Mouse (Mus musculus) spleen, adult 2 months (tissue): ENCODE results near the gene Frrs1. TPM values are rescaled to one million over a fixed set of nuclear protein-coding genes. Genes with fewer than 3 reads are reported as not detected.

ENCODE experiments used
- DNase-seq, 2 experiments: peaks; one replicate each; pipeline versions ENCODE4 v3.0.0 to v3.0.0-alpha.2; 2012 to 2021; ENCODE audit warnings: low spot score in 2 of 2, low read depth in 1 of 2
- H3K27ac ChIP-seq: fragments of 200-500 bp; 2 replicates; pipeline ENCODE4 v1.5.1; 2012; ENCODE audit warnings: low read length, inconsistent platforms; ENCODE audit not compliant: insufficient read depth
- H3K27me3 ChIP-seq: fragments of 200-500 bp; 2 replicates; pipeline ENCODE4 v1.6.1; 2012; ENCODE audit warnings: mild to moderate bottlenecking, moderate library complexity, low read length, inconsistent platforms; ENCODE audit not compliant: control insufficient read depth, insufficient read depth
- H3K36me3 ChIP-seq: fragments of 200-500 bp; 2 replicates; pipeline ENCODE4 v1.6.1; 2012; ENCODE audit warnings: mild to moderate bottlenecking, low read length, inconsistent platforms; ENCODE audit not compliant: control insufficient read depth, insufficient read depth
- H3K4me1 ChIP-seq: fragments of 200-500 bp; 2 replicates; pipeline ENCODE4 v1.6.1; 2011; ENCODE audit warnings: inconsistent platforms; ENCODE audit not compliant: control insufficient read depth, insufficient read depth, insufficient read length
- H3K4me3 ChIP-seq: fragments of 200-500 bp; 2 replicates; pipeline ENCODE4 v1.5.1; 2011; ENCODE audit warnings: mild to moderate bottlenecking, inconsistent platforms; ENCODE audit not compliant: insufficient read depth, insufficient read length; ENCODE audit errors: extremely low read depth
- CTCF ChIP-seq: fragments of 200-500 bp; IDR thresholded peaks from 2 replicates; pipeline ENCODE4 v1.5.1; 2011; ENCODE audit warnings: mild to moderate bottlenecking, inconsistent platforms; ENCODE audit not compliant: insufficient read depth, insufficient read length, insufficient replicate concordance; ENCODE audit errors: extremely low read depth
- POLR2A ChIP-seq: fragments of 200-500 bp; IDR thresholded peaks from 2 replicates; pipeline ENCODE4 v1.6.1; 2011; ENCODE audit warnings: low read depth, low read length, inconsistent platforms
- WGBS: fragments of 180-500 bp; shearing (Covaris S2); methylation state at CpG from one replicate; pipeline ENCODE4 v1.1.7; 2018; 5-methylcytosine and 5-hydroxymethylcytosine counted together
- polyA plus RNA-seq: library from polyadenylated mRNA; depleted of rRNA; stranded (reverse); fragments of >200 nt; gene quantifications from 2 replicates; pipeline ENCODE4 v1.2.3, GENCODE M21; 2012

The Frrs1 gene
- polyA plus RNA-seq, 1 experiment = 11.5 TPM

- TF ChIP-seq POLR2A = no peak
- no peak for TF ChIP-seq CTCF
Measured at GRCm38 (mm10) chr3:116884941-116885340, 25.7 kb downstream of the Frrs1 start.

GRCm38 (mm10) chr3:116889358-116889757 is 30.1 kb downstream of the Frrs1 start:
- DNase-seq = no peak
- 97% methylated on average over 7 of the region's 7 CpGs for WGBS
- Histone ChIP-seq H3K27me3 (no peaks in the 10 kb centered on the region), H3K36me3 (no peaks in the 10 kb centered on the region; the same call in 1 of the 2 replicates), H3K4me1 (no peaks in the 10 kb centered on the region), H3K4me3 (no peak overlapping the region), H3K27ac (no peak overlapping the region)
- TF ChIP-seq POLR2A (no peak), CTCF (no peak)

More at GRCm38 (mm10) chr3:116884941-116885340, 25.7 kb downstream of the Frrs1 start:
- no peaks in the 10 kb centered on the region for H3K27me3 ChIP-seq
- DNase-seq = no peak
- no peak overlapping the region for H3K4me3 ChIP-seq
- no peaks in the 10 kb centered on the region for H3K4me1 ChIP-seq
- 95% methylated on average over 8 of the region's 8 CpGs for WGBS
- H3K27ac ChIP-seq = no peak overlapping the region
- H3K36me3 ChIP-seq = peaks cover 2% of the 10 kb centered on the region

GRCm38 (mm10) chr3:116890576-116890975 is 31.3 kb downstream of the Frrs1 start:
- Histone ChIP-seq H3K27ac (no peak overlapping the region), H3K27me3 (no peaks in the 10 kb centered on the region), H3K36me3 (no peaks in the 10 kb centered on the region; the same call in 1 of the 2 replicates), H3K4me1 (no peaks in the 10 kb centered on the region), H3K4me3 (no peak overlapping the region)
- 95% methylated on average over 4 of the region's 4 CpGs for WGBS
- DNase-seq = no peak
- TF ChIP-seq POLR2A = no peak

- 94% methylated on average over 17 of the region's 17 CpGs for WGBS
- H3K27me3 ChIP-seq = no peaks in the 10 kb centered on the region
- TF ChIP-seq CTCF = no peak
- no peak for TF ChIP-seq POLR2A
Measured at GRCm38 (mm10) chr3:116891436-116892205, 32.4 kb downstream of the Frrs1 start.

GRCm38 (mm10) chr3:116892206-116892563 is 32.9 kb downstream of the Frrs1 start:
- TF ChIP-seq POLR2A = no peak
- TF ChIP-seq CTCF = no peak
- Histone ChIP-seq H3K36me3 (no peaks in the 10 kb centered on the region), H3K27ac (no peak overlapping the region), H3K4me3 (no peak overlapping the region), H3K4me1 (no peaks in the 10 kb centered on the region), H3K27me3 (no peaks in the 10 kb centered on the region)
- 93% methylated on average over 6 of the region's 6 CpGs for WGBS
- no peak for DNase-seq

More at GRCm38 (mm10) chr3:116891436-116892205, 32.4 kb downstream of the Frrs1 start:
- no peak for DNase-seq
- no peaks in the 10 kb centered on the region for H3K36me3 ChIP-seq
- H3K4me1 ChIP-seq = no peaks in the 10 kb centered on the region
- no peak overlapping the region for H3K27ac ChIP-seq
- H3K4me3 ChIP-seq = no peak overlapping the region

- DNase-seq = no peak
- Histone ChIP-seq H3K27me3 (no peaks in the 10 kb centered on the region), H3K4me1 (no peaks in the 10 kb centered on the region), H3K36me3 (0 out of 2 replicates have a peak, but pooled peaks cover 1% of the 10 kb centered on the region), H3K27ac (no peak overlapping the region), H3K4me3 (no peak overlapping the region)
- WGBS = 67% methylated on average over 9 of the region's 9 CpGs
- TF ChIP-seq POLR2A (no peak), CTCF (no peak)
Measured at GRCm38 (mm10) chr3:116892872-116893271, 33.6 kb downstream of the Frrs1 start.

- WGBS = 67% methylated on average over 6 of the region's 6 CpGs
- H3K27ac ChIP-seq = no peak overlapping the region
- no peaks in the 10 kb centered on the region for H3K27me3 ChIP-seq
- no peaks in the 10 kb centered on the region for H3K36me3 ChIP-seq
- no peak overlapping the region for H3K4me3 ChIP-seq
- DNase-seq = no peak
- TF ChIP-seq CTCF = no peak
- TF ChIP-seq POLR2A = no peak
- no peaks in the 10 kb centered on the region for H3K4me1 ChIP-seq
Measured at GRCm38 (mm10) chr3:116904158-116904557, 44.9 kb downstream of the Frrs1 start.
